In the genomic region with DNA sequence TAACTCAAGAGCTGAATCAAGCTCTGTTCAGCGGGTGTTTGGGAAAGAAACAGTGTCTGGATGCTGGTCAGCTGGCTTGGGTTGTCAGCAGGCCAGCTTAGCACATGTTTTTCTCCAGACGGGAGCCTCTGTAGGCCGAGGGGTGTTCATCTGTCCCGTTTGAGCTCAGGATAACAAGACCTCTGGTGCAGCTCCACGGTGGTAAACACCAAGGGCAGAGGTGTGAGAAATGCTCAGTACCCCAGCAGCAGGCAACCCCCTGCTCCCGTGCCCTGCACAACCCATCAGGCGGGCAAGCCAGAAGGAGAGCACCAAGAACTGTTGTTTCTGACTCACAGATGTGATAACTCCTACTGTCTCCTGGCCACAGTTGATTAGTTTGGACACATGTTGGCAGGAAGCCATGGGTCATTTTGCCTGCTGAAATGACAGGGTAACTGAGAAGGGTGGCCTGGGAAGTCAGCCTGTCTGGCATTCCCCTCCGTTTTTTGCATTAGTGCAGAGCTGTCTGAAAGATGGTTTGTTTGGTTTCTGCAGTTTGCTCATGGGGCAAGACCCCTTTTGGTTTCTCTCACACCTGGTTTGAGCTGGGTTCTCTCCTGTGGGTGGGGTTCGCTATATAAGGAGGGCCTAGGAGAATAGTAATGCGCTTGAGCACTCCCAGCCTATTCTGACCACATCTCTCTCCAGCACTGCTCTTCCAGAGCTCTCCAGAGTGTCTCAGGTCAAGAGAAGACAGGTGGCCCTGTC, we compare ENCODE assay signal across 9 mouse cellular contexts. TPM values are rescaled to one million over a fixed set of nuclear protein-coding genes. Genes with fewer than 3 reads are reported as not detected.
DNase-seq lines count a peak whose midpoint lies in the region; ATAC-seq and TF ChIP-seq lines count a peak whose summit lies in the region.
"Had no signal": no experiment of that assay in that cellular context is flagged by ENCODE, and none has a peak within 500 bp of the region (broad histone marks: within the 10 kb centered on the region; RNA-seq: fewer than 3 reads in every experiment).

No protein-coding gene starts in this region.

- H3K27me3 ChIP-seq in embryonic facial prominence, embryonic 11.5 days (ENCODE audit: control insufficient read depth, insufficient read depth, low read length), result no peaks in the 10 kb centered on the region
- H3K27me3 ChIP-seq in lung, postnatal 0 days (replicated peaks; ENCODE audit: insufficient read depth, low read length), result no peaks in the 10 kb centered on the region

- no peak overlapping the region; the same call in 1 of the 2 replicates for H3K4me3 ChIP-seq in layer of hippocampus, adult 2 months
- H3K4me3 ChIP-seq in embryonic facial prominence, embryonic 11.5 days (ENCODE audit: low read depth, low read length), result no peak overlapping the region
- H3K4me3 ChIP-seq in lung, postnatal 0 days (ENCODE audit: low read depth, low read length), result no peak overlapping the region

- peak in 1 of 2 experiments; percentile 26 for DNase-seq in layer of hippocampus, adult 2 months (ENCODE audit: low spot score in 2 of 2)
- DNase-seq in layer of hippocampus, adult 9-10 months (ENCODE audit: low spot score), result no peak
- peak; percentile 27 for DNase-seq in embryonic facial prominence, embryonic 11.5 days (ENCODE audit: low spot score)
- DNase-seq in heart, adult 9 months (ENCODE audit: low spot score in 2 of 2), result peak; percentile 64 to 78
- peak; percentile 62 for DNase-seq in kidney, postnatal 14 days
- peak; percentile 88 for DNase-seq in lung, postnatal 0 days (ENCODE audit: low spot score)
- DNase-seq in ovary, postnatal 36 days (ENCODE audit: low spot score), result peak; percentile 47
- no peak for DNase-seq in thymus, postnatal 36 days

- 39% methylated on average over 10 of the region's 10 CpGs for WGBS in embryonic facial prominence, embryonic 11.5 days
- 32% methylated on average over 10 of the region's 10 CpGs for WGBS in lung, postnatal 0 days

- no peak overlapping the region; the same call in 1 of the 2 replicates for H3K9ac ChIP-seq in embryonic facial prominence, embryonic 11.5 days (replicated peaks; ENCODE audit: low read length)
- no peak overlapping the region for H3K9ac ChIP-seq in lung, postnatal 0 days (replicated peaks; ENCODE audit: low read depth)

- ATAC-seq in embryonic facial prominence, embryonic 11.5 days (replicated peaks; ENCODE audit: insufficient number of reproducible peaks, low FRiP score, low TSS enrichment, low read depth), result 0 out of 2 replicates have a peak, but pooled peaks have one; percentile 48
- ATAC-seq in lung, postnatal 0 days, result peak; percentile 78

- H3K36me3 ChIP-seq in embryonic facial prominence, embryonic 11.5 days (replicated peaks; ENCODE audit: control insufficient read depth, insufficient read depth, low read depth, low read length), result no peaks in the 10 kb centered on the region; the same call in 1 of the 2 replicates
- H3K36me3 ChIP-seq in lung, postnatal 0 days (ENCODE audit: insufficient read depth, low read length), result no peaks in the 10 kb centered on the region

- no peak overlapping the region for H3K4me2 ChIP-seq in embryonic facial prominence, embryonic 11.5 days (ENCODE audit: low read depth, low read length)
- peak overlapping the region; percentile 3; the same call in 1 of the 2 replicates for H3K4me2 ChIP-seq in lung, postnatal 0 days (replicated peaks; ENCODE audit: low read depth, low read length)

- peak overlapping the region; percentile 64 for H3K27ac ChIP-seq in layer of hippocampus, adult 2 months
- H3K27ac ChIP-seq in embryonic facial prominence, embryonic 11.5 days (replicated peaks; ENCODE audit: low read depth, low read length), result no peak overlapping the region; the same call in 1 of the 2 replicates
- no peak overlapping the region for H3K27ac ChIP-seq in lung, postnatal 0 days (ENCODE audit: low read length)

- no peaks in the 10 kb centered on the region for H3K4me1 ChIP-seq in embryonic facial prominence, embryonic 11.5 days (ENCODE audit: control insufficient read depth, insufficient read depth, low read length)
- H3K4me1 ChIP-seq in lung, postnatal 0 days (ENCODE audit: insufficient read depth, low read depth, low read length), result peaks cover 33% of the 10 kb centered on the region; the same call in 1 of the 2 replicates

- TF ChIP-seq CTCF in layer of hippocampus, adult 2 months (conservative IDR thresholded peaks at IDR 0.05), result no peak
- TF ChIP-seq CTCF in lung, postnatal 0 days (IDR thresholded peaks at IDR 0.05), result no peak

- H3K9me3 ChIP-seq in embryonic facial prominence, embryonic 11.5 days (replicated peaks; ENCODE audit: control insufficient read depth, low read length), result no peaks in the 10 kb centered on the region
- H3K9me3 ChIP-seq in lung, postnatal 0 days (ENCODE audit: low read length), result no peaks in the 10 kb centered on the region
- H3K9me3 ChIP-seq: G1E had no signal

- peak; percentile 57; the same call in 1 of the 2 replicates for TF ChIP-seq EP300 in lung, postnatal 0 days (IDR thresholded peaks at IDR 0.05)

RNA-seq across cellular contexts. Expression of a gene that starts 25.0 kb away (rescaled TPM):
- 10 to 100 TPM; 64.9 to 69.3 TPM for total RNA-seq in layer of hippocampus, adult 2 months (2021)
- polyA plus RNA-seq in embryonic facial prominence, embryonic 11.5 days (2014; fragmentation: Nextera tagmentation; extraction: Ambion mirVana), result 16.3 and 16.4 TPM in 2 replicates
- 11.0 and 12.1 TPM in 2 replicates for polyA plus RNA-seq in lung, postnatal 0 days (2015; fragmentation: Nextera tagmentation; extraction: Ambion mirVana)

Comparison
In these comparisons a context has a peak if more than half of its experiments do, and no peak if none do; other contexts are left out.
1. DNase-seq: peak in embryonic facial prominence, embryonic 11.5 days (single experiment), heart, adult 9 months (2 of 2), kidney, postnatal 14 days (single experiment), lung, postnatal 0 days (single experiment) and ovary, postnatal 36 days (single experiment); none in layer of hippocampus, adult 9-10 months (single experiment) and thymus, postnatal 36 days (0 of 2).